Comparison of ENCODE assay signal across 8 mouse cellular contexts in genomic region chr6:112838879-112839278, GRCm38 (mm10).
DNase-seq lines count a peak whose midpoint lies in the region; ATAC-seq and TF ChIP-seq lines count a peak whose summit lies in the region.
"Had no signal": no experiment of that assay in that cellular context is flagged by ENCODE, and none has a peak within 500 bp of the region (broad histone marks: within the 10 kb centered on the region; RNA-seq: fewer than 3 reads in every experiment).

No protein-coding gene starts in this region.

- no peak overlapping the region for H3K4me2 ChIP-seq in hindbrain, postnatal 0 days (ENCODE audit: low read depth, low read length)
- H3K4me2 ChIP-seq in midbrain, postnatal 0 days (ENCODE audit: low read depth, low read length, poor library complexity, severe bottlenecking), result no peak overlapping the region
- H3K4me2 ChIP-seq: embryonic facial prominence, embryonic 12.5 days had no signal

- peak; percentile 96 for DNase-seq in brain, embryonic 14.5 days (ENCODE audit: low read depth)
- DNase-seq in embryonic facial prominence, embryonic 10.5 days (ENCODE audit: low spot score), result peak; percentile 37
- DNase-seq in hindbrain, postnatal 0 days (ENCODE audit: low spot score), result peak; percentile 90
- peak; percentile 91 for DNase-seq in midbrain, postnatal 0 days (ENCODE audit: low spot score)
- no peak for DNase-seq in adrenal gland, postnatal 10 days
- no peak for DNase-seq in urinary bladder, adult 2 months (ENCODE audit: low spot score)
- DNase-seq in urinary bladder, adult 18-20 months (ENCODE audit: low spot score in 2 of 2), result no peak

- no peak for TF ChIP-seq POLR2A in brain, embryonic 14.5 days (IDR thresholded peaks at IDR 0.05; ENCODE audit: borderline replicate concordance, extremely low read depth, insufficient read depth, insufficient read length, poor library complexity, severe bottlenecking)

- TF ChIP-seq CTCF in brain, embryonic 14.5 days (IDR thresholded peaks at IDR 0.05; ENCODE audit: borderline replicate concordance, extremely low read depth, insufficient read depth, insufficient read length), result no peak
- no peak for TF ChIP-seq CTCF in hindbrain, postnatal 0 days (IDR thresholded peaks at IDR 0.05; ENCODE audit: low read depth)
- TF ChIP-seq CTCF in midbrain, postnatal 0 days (IDR thresholded peaks at IDR 0.05), result 0 out of 2 replicates have a peak, but pooled peaks have one; percentile 0

- peaks cover 34% of the 10 kb centered on the region for H3K4me1 ChIP-seq in embryonic facial prominence, embryonic 10.5 days
- H3K4me1 ChIP-seq in hindbrain, postnatal 0 days (ENCODE audit: insufficient read depth, low read length), result peaks cover 24% of the 10 kb centered on the region
- peaks cover 15% of the 10 kb centered on the region for H3K4me1 ChIP-seq in midbrain, postnatal 0 days (ENCODE audit: insufficient read depth, low read length)

- H3K9ac ChIP-seq in hindbrain, postnatal 0 days (replicated peaks; ENCODE audit: low read length), result no peak overlapping the region
- no peak overlapping the region for H3K9ac ChIP-seq in midbrain, postnatal 0 days (replicated peaks; ENCODE audit: low read length, poor library complexity, severe bottlenecking)
- H3K9ac ChIP-seq: embryonic facial prominence, embryonic 12.5 days had no signal

- peak; percentile 94 for ATAC-seq in hindbrain, postnatal 0 days
- peak; percentile 89 for ATAC-seq in midbrain, postnatal 0 days (ENCODE audit: low FRiP score)

- H3K27ac ChIP-seq in embryonic facial prominence, embryonic 10.5 days (replicated peaks), result peak overlapping the region; percentile 37
- peak overlapping the region; percentile 59 for H3K27ac ChIP-seq in hindbrain, postnatal 0 days
- H3K27ac ChIP-seq in midbrain, postnatal 0 days (ENCODE audit: low read depth, low read length), result 0 out of 2 replicates have a peak overlapping the region, but pooled peaks have one; percentile 55
- H3K27ac ChIP-seq: embryonic facial prominence, embryonic 12.5 days had no signal

- WGBS in embryonic facial prominence, embryonic 10.5 days, result 53% methylated on average over 2 of the region's 2 CpGs
- WGBS in hindbrain, postnatal 0 days, result 11% methylated on average over 2 of the region's 2 CpGs
- 6% methylated on average over 2 of the region's 2 CpGs for WGBS in midbrain, postnatal 0 days

- H3K27me3 ChIP-seq in embryonic facial prominence, embryonic 10.5 days (replicated peaks; ENCODE audit: low read depth, poor library complexity, severe bottlenecking), result no peaks in the 10 kb centered on the region
- H3K27me3 ChIP-seq in hindbrain, postnatal 0 days (ENCODE audit: insufficient read depth, low read length), result no peaks in the 10 kb centered on the region
- H3K27me3 ChIP-seq in midbrain, postnatal 0 days (ENCODE audit: insufficient read depth, low read length), result no peaks in the 10 kb centered on the region
- H3K27me3 ChIP-seq: embryonic facial prominence, embryonic 12.5 days had no signal

- H3K9me3 ChIP-seq in embryonic facial prominence, embryonic 10.5 days, result no peaks in the 10 kb centered on the region
- no peaks in the 10 kb centered on the region for H3K9me3 ChIP-seq in hindbrain, postnatal 0 days (ENCODE audit: low read length)
- H3K9me3 ChIP-seq in midbrain, postnatal 0 days (ENCODE audit: low read length), result no peaks in the 10 kb centered on the region
- H3K9me3 ChIP-seq: embryonic facial prominence, embryonic 12.5 days had no signal

- H3K4me3 ChIP-seq in embryonic facial prominence, embryonic 10.5 days, result no peak overlapping the region
- no peak overlapping the region for H3K4me3 ChIP-seq in hindbrain, postnatal 0 days (ENCODE audit: low read length)
- no peak overlapping the region for H3K4me3 ChIP-seq in midbrain, postnatal 0 days (ENCODE audit: low read depth, low read length)
- H3K4me3 ChIP-seq: embryonic facial prominence, embryonic 12.5 days had no signal

- no peaks in the 10 kb centered on the region for H3K36me3 ChIP-seq in embryonic facial prominence, embryonic 10.5 days (replicated peaks)
- no peaks in the 10 kb centered on the region for H3K36me3 ChIP-seq in hindbrain, postnatal 0 days (ENCODE audit: insufficient read depth, low read length)
- no peaks in the 10 kb centered on the region for H3K36me3 ChIP-seq in midbrain, postnatal 0 days (ENCODE audit: insufficient read depth, low read length)
- H3K36me3 ChIP-seq: embryonic facial prominence, embryonic 12.5 days had no signal

Comparison
In these comparisons a context has a peak if more than half of its experiments do, and no peak if none do; other contexts are left out.
1. DNase-seq: peak in brain, embryonic 14.5 days (single experiment), embryonic facial prominence, embryonic 10.5 days (single experiment), hindbrain, postnatal 0 days (single experiment) and midbrain, postnatal 0 days (single experiment); none in adrenal gland, postnatal 10 days (single experiment), urinary bladder, adult 2 months (single experiment) and urinary bladder, adult 18-20 months (0 of 2).
2. Peak in every context shown above with its lines, with median percentiles within 50 percentile points of each other: H3K27ac ChIP-seq.